Mouse (Mus musculus): Measurements from ENCODE around the gene Srp9.

GRCm38 (mm10) chr1:182095240-182095741 lies 29.2 kb upstream of the Srp9 start:
- TF ChIP-seq CTCF (conservative IDR thresholded peaks at IDR 0.05; ENCODE audit: low read length) (no peak), NANOG (IDR thresholded peaks at IDR 0.05; ENCODE audit: borderline replicate concordance, low read length) (no peak; the same call in 1 of the 2 replicates), POU5F1 (IDR thresholded peaks at IDR 0.05; ENCODE audit: borderline replicate concordance, low read length) (no peak)
